Mouse (Mus musculus) kidney, embryonic 15.5 days (tissue): Measurements from ENCODE around the gene Spib. TPM values are rescaled to one million over a fixed set of nuclear protein-coding genes. Genes with fewer than 3 reads are reported as not detected.
A peak's percentile ranks its signal among the peaks of the same experiment; 100 is the strongest.

Source experiments
- ATAC-seq: fragments of 200-750 bp; cut with Nextera tagmentation; replicated peaks from 2 replicates; pipeline ENCODE4 v1.8.0; 2017; ENCODE audit warnings: moderate TSS enrichment; ENCODE audit not compliant: low FRiP score
- H3K27ac ChIP-seq: fragments of 300-500 bp; sonication (generic); 2 replicates; pipeline ENCODE4 v1.5.1; 2015; ENCODE audit warnings: mild to moderate bottlenecking, inconsistent platforms
- H3K27me3 ChIP-seq: fragments of 300-500 bp; sonication (generic); 2 replicates; pipeline ENCODE4 v1.6.1; 2015; ENCODE audit warnings: inconsistent platforms
- H3K36me3 ChIP-seq: fragments of 300-500 bp; sonication (generic); 2 replicates; pipeline ENCODE4 v1.6.1; 2015; ENCODE audit warnings: inconsistent platforms
- H3K4me1 ChIP-seq: fragments of 300-500 bp; sonication (generic); 2 replicates; pipeline ENCODE4 v1.6.1; 2015; ENCODE audit warnings: inconsistent platforms
- H3K4me2 ChIP-seq: fragments of 300-500 bp; sonication (generic); 2 replicates; pipeline ENCODE4 v1.6.1; 2015; ENCODE audit warnings: moderate library complexity, mild to moderate bottlenecking, inconsistent platforms
- H3K4me3 ChIP-seq: fragments of 300-500 bp; sonication (generic); replicated peaks from 2 replicates; pipeline ENCODE4 v1.5.1; 2015; ENCODE audit warnings: mild to moderate bottlenecking, inconsistent platforms
- H3K9ac ChIP-seq: fragments of 300-500 bp; sonication (generic); 2 replicates; pipeline ENCODE4 v1.6.1; 2015; ENCODE audit warnings: mild to moderate bottlenecking, inconsistent platforms
- H3K9me3 ChIP-seq: fragments of 300-500 bp; sonication (generic); replicated peaks from 2 replicates; pipeline ENCODE4 v1.6.1; 2016; ENCODE audit warnings: inconsistent platforms
- WGBS: fragments of 180-500 bp; shearing (Covaris S2); methylation state at CpG from one replicate; pipeline ENCODE4 v1.1.7; 2015; ENCODE audit warnings: mixed read lengths; 5-methylcytosine and 5-hydroxymethylcytosine counted together
- polyA plus RNA-seq: library from polyadenylated mRNA; unstranded; fragments of >200 nt; fragmentation: Nextera tagmentation; extraction: Ambion mirVana; gene quantifications from 2 replicates; pipeline ENCODE4 v1.2.1, GENCODE M21; 2015

Gene Spib
- polyA plus RNA-seq, 1 experiment from 2014 or later: 0.16 TPM

DNA sequence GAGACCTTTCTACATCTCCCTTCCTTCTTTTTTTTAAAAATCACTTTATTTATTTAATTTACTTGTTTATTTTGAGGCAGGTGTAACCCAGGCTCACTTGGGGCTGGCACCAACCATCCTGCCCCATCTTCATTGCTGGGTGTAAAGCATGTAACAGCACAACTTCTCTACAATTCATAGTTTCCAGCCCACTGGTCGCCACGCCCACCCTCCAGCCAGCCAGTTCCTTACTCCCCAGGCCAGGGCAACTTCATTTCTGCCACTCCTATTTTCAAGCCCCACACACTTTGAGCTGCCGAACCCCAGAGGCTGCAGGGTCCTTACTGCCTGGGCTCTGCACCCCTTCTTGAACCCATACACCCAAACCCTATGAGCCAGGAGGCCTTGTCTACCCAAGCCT is 10.9 kb downstream of the Spib start:
- WGBS: 59% methylated on average over 3 of the region's 3 CpGs
- peaks cover 39% of the 10 kb centered on the region for H3K27me3 ChIP-seq
- H3K9ac ChIP-seq: no peak overlapping the region
- H3K36me3 ChIP-seq: no peaks in the 10 kb centered on the region
- H3K4me1 ChIP-seq: peaks cover 23% of the 10 kb centered on the region
- H3K9me3 ChIP-seq: no peaks in the 10 kb centered on the region
- H3K4me3 ChIP-seq: no peak overlapping the region
- ATAC-seq: no peak
- no peak overlapping the region for H3K4me2 ChIP-seq
- H3K27ac ChIP-seq: no peak overlapping the region

DNA sequence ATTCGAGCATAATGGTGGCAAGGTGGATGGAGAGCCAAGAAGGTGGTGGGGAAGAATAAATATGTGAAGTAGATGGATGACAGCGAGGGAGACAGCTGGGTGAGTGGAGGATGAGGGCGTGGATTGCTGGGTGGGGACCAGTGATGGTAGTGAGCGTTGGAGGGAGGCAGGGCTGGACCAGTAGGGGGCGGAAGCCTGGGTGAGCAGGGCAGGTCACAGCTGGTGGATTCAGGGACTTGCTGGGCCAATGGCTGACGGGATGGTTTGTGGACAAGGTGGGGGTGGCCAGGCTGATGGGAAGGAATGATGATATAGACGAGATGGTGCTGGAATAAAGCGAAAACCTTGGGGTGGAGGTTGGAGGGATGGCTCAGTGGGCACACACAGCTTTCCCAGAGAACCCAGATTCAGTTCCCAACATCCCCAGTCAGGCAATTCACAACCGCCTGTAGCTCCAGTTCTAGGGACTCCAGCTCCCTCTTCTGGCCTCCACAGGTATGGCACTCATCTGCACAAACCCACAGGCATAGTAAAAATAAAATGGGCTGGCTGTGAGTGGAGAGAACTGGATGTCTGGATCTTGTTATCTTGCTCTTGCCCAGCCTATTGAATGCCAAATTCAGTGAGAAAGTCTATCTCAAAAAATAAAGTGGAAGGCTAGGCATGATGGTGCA is 12.5 kb downstream of the Spib start:
- Histone ChIP-seq H3K4me1 (peaks cover 9% of the 10 kb centered on the region), H3K36me3 (no peaks in the 10 kb centered on the region), H3K4me2 (no peak overlapping the region), H3K27me3 (peaks cover 36% of the 10 kb centered on the region), H3K4me3 (no peak overlapping the region), H3K9me3 (no peaks in the 10 kb centered on the region), H3K27ac (no peak overlapping the region), H3K9ac (no peak overlapping the region)
- no peak for ATAC-seq
- WGBS: 72% methylated on average over 9 of the region's 9 CpGs

DNA sequence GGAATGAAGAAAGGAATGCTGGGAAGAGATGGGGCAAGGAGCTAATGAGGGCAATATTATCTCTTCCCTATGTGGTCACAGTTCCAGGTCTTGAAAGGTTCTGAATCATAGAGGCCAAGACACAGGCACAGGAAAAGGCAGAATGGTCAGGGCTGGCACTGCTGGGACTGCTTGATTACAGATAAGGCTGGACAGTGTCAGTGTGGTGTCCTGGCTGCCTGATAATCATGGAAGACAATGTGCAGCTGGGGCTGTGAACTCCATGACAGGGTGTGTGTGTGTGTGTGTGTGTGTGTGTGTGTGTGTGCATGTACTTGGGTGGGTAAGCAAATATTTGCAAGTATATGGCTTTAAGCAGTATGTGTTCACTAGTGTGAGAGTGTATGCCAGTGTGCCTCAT is 24.4 kb downstream of the Spib start:
- Histone ChIP-seq H3K9ac (no peak overlapping the region), H3K27ac (no peak overlapping the region), H3K4me1 (no peaks in the 10 kb centered on the region), H3K4me2 (no peak overlapping the region), H3K36me3 (no peaks in the 10 kb centered on the region), H3K4me3 (no peak overlapping the region), H3K9me3 (no peaks in the 10 kb centered on the region), H3K27me3 (peaks cover 22% of the 10 kb centered on the region)
- no peak for ATAC-seq

- no peak for ATAC-seq
- Histone ChIP-seq H3K9me3 (no peaks in the 10 kb centered on the region), H3K27me3 (peaks cover 5% of the 10 kb centered on the region; the same call in 1 of the 2 replicates), H3K27ac (no peak overlapping the region), H3K9ac (no peak overlapping the region), H3K4me1 (peaks cover 8% of the 10 kb centered on the region; the same call in 1 of the 2 replicates), H3K4me3 (no peak overlapping the region), H3K4me2 (no peak overlapping the region), H3K36me3 (no peaks in the 10 kb centered on the region)
- WGBS: 36% methylated on average over 5 of the region's 5 CpGs
These were observed 30.2 kb downstream of the Spib start for GRCm38 (mm10) chr7:44501563-44502115.

- H3K4me3 ChIP-seq: no peak overlapping the region
- peaks cover 5% of the 10 kb centered on the region; the same call in 1 of the 2 replicates for H3K27me3 ChIP-seq
- no peaks in the 10 kb centered on the region for H3K9me3 ChIP-seq
- H3K4me1 ChIP-seq: peaks cover 17% of the 10 kb centered on the region
- no peak overlapping the region for H3K27ac ChIP-seq
- WGBS: 57% methylated on average over 20 of the region's 20 CpGs
- no peaks in the 10 kb centered on the region for H3K36me3 ChIP-seq
- H3K9ac ChIP-seq: no peak overlapping the region
- H3K4me2 ChIP-seq: no peak overlapping the region
- ATAC-seq: no peak
These were observed 31.8 kb downstream of the Spib start for GRCm38 (mm10) chr7:44500046-44500445.

GRCm38 (mm10) chr7:44498922-44499321 is 32.9 kb downstream of the Spib start:
- Histone ChIP-seq H3K9ac (no peak overlapping the region), H3K27me3 (peaks cover 5% of the 10 kb centered on the region; the same call in 1 of the 2 replicates), H3K4me2 (no peak overlapping the region), H3K27ac (no peak overlapping the region), H3K36me3 (peaks cover 8% of the 10 kb centered on the region), H3K9me3 (no peaks in the 10 kb centered on the region), H3K4me1 (peaks cover 22% of the 10 kb centered on the region), H3K4me3 (no peak overlapping the region)
- WGBS: 76% methylated on average over 1 of the region's 1 CpGs
- ATAC-seq: no peak

DNA sequence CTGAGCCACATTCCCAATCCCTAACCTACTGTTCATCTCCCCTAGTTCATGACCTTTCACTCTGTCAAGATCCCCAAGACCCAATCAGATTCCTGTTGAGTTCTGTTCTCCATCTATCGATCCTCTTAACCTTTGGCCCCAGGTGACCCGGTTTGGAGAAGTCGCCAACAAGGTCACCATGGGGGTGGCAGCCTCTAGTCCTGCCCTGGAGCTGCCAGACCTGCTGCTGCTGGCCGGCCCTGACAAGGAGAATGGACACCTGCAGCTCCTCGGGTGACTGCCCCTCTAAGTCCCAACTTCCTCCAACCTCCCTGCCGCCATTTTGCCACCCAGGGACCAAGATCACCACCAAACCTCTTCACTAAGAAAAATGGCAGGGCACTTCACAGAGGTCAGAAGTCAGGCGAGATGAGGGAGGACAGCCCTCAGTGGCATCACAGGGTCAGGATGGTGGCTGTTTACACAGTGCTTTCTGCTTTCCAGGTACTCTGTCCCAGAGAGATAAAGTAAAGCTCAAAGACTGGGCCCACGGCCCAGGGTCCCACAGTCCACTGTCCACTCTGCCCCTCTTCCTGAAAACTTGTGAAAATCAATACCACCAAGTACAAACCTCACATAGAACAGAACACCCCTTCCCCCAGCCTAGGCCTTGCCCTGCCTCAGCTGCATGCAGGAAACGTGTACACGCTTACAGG is 34.4 kb downstream of the Spib start:
- peaks cover 22% of the 10 kb centered on the region for H3K4me1 ChIP-seq
- peaks cover 5% of the 10 kb centered on the region; the same call in 1 of the 2 replicates for H3K27me3 ChIP-seq
- no peak overlapping the region for H3K27ac ChIP-seq
- peak overlapping the region; percentile 81 for H3K4me3 ChIP-seq
- ATAC-seq: no peak
- no peaks in the 10 kb centered on the region for H3K9me3 ChIP-seq
- H3K4me2 ChIP-seq: peak overlapping the region; percentile 95
- no peak overlapping the region for H3K9ac ChIP-seq
- 85% methylated on average over 10 of the region's 10 CpGs for WGBS
- H3K36me3 ChIP-seq: peaks cover 17% of the 10 kb centered on the region

DNA sequence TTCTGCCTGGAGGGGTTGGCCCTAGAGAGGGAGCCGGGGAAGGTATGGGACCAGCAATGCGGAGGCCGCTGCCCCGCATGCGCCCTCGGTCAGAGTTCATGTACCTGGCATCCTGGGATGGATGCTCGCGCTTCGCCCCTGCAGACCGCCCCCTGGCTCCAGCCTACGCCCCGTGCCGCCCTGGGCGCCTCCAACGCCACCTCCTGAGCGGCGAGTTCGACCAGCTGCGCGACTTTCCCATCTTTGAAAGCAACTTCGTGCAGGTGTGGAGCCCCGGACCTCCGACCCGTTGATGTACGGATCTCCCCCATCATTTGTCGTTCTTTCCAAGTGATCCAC is 35.1 kb downstream of the Spib start:
- peak overlapping the region; percentile 98 for H3K27ac ChIP-seq
- WGBS: 2% methylated on average over 20 of the region's 26 CpGs
- H3K4me3 ChIP-seq: peak overlapping the region; percentile 81
- H3K4me1 ChIP-seq: peaks cover 22% of the 10 kb centered on the region
- peaks cover 5% of the 10 kb centered on the region; the same call in 1 of the 2 replicates for H3K27me3 ChIP-seq
- no peaks in the 10 kb centered on the region for H3K9me3 ChIP-seq
- peak overlapping the region; percentile 86 for H3K9ac ChIP-seq
- H3K36me3 ChIP-seq: peaks cover 25% of the 10 kb centered on the region
- peak overlapping the region; percentile 95 for H3K4me2 ChIP-seq
- ATAC-seq: no peak; the same call in 1 of the 2 replicates

- Histone ChIP-seq H3K36me3 (peaks cover 30% of the 10 kb centered on the region), H3K4me2 (peak within 1 kb of the TSS; percentile 95), H3K9ac (peak within 1 kb of the TSS; percentile 86), H3K27me3 (peaks cover 5% of the 10 kb centered on the region; the same call in 1 of the 2 replicates), H3K4me1 (peaks cover 22% of the 10 kb centered on the region), H3K27ac (peak within 1 kb of the TSS; percentile 98), H3K9me3 (no peaks in the 10 kb centered on the region), H3K4me3 (peak within 1 kb of the TSS; percentile 81)
- WGBS: 1% methylated on average over 58 of the region's 58 CpGs
- peak; percentile 97 for ATAC-seq
These were observed 35.7 kb downstream of the Spib start, which contains the start of the genes Emc10 and Fam71e1 for GRCm38 (mm10) chr7:44495992-44496770. Gene Emc10, minus strand, starts transcription at chr7:44496529. Gene Fam71e1, plus strand, starts transcription at chr7:44496581.

- 80% methylated on average over 7 of the region's 7 CpGs for WGBS
- peak overlapping the region; percentile 81; the same call in 1 of the 2 replicates for H3K4me3 ChIP-seq
- H3K9me3 ChIP-seq: no peaks in the 10 kb centered on the region
- no peak overlapping the region for H3K27ac ChIP-seq
- ATAC-seq: no peak
- peak overlapping the region; percentile 95 for H3K4me2 ChIP-seq
- peak overlapping the region; percentile 86; the same call in 1 of the 2 replicates for H3K9ac ChIP-seq
- no peaks in the 10 kb centered on the region; the same call in 1 of the 2 replicates for H3K27me3 ChIP-seq
- peaks cover 22% of the 10 kb centered on the region for H3K4me1 ChIP-seq
- H3K36me3 ChIP-seq: peaks cover 41% of the 10 kb centered on the region
These were observed 36.8 kb downstream of the Spib start for GRCm38 (mm10) chr7:44495086-44495485.

GRCm38 (mm10) chr7:44494681-44495080 is 37.2 kb downstream of the Spib start:
- H3K4me2 ChIP-seq: peak overlapping the region; percentile 95; the same call in 1 of the 2 replicates
- H3K4me1 ChIP-seq: peaks cover 22% of the 10 kb centered on the region
- peaks cover 45% of the 10 kb centered on the region for H3K36me3 ChIP-seq
- WGBS: 93% methylated on average over 12 of the region's 12 CpGs
- no peak overlapping the region for H3K9ac ChIP-seq
- no peak for ATAC-seq
- H3K9me3 ChIP-seq: no peaks in the 10 kb centered on the region
- no peaks in the 10 kb centered on the region for H3K27me3 ChIP-seq
- no peak overlapping the region for H3K4me3 ChIP-seq
- H3K27ac ChIP-seq: no peak overlapping the region
